ENCODE assay signal across 16 mouse cellular contexts in genomic region chr4:32366176-32366575, GRCm38 (mm10).
DNase-seq lines count a peak whose midpoint lies in the region; ATAC-seq lines count a peak whose summit lies in the region.
"Had no signal": no experiment of that assay in that cellular context is flagged by ENCODE, and none has a peak within 500 bp of the region (broad histone marks: within the 10 kb centered on the region; RNA-seq: fewer than 3 reads in every experiment).

No protein-coding gene starts in this region.

- DNase-seq in forebrain, embryonic 11.5 days (ENCODE audit: low spot score): peak; percentile 14
- no peak for DNase-seq in forebrain, embryonic 10.5 days (ENCODE audit: extremely low spot score, low spot score)
- DNase-seq in midbrain, embryonic 10.5 days (ENCODE audit: low spot score): no peak
- DNase-seq in forebrain, embryonic 14.5 days (ENCODE audit: low spot score): no peak
- no peak for DNase-seq in gastrocnemius, adult 18-20 months (ENCODE audit: low spot score)
- DNase-seq: adrenal gland, postnatal 14 days; cerebellum, postnatal 25 days; heart, postnatal 10 days; kidney, postnatal 14 days; layer of hippocampus, postnatal 36 days; thymus, postnatal 36 days had no signal

- no peak overlapping the region for H3K4me3 ChIP-seq in forebrain, embryonic 11.5 days (ENCODE audit: low read depth, low read length)
- H3K4me3 ChIP-seq in forebrain, embryonic 10.5 days: no peak overlapping the region
- no peak overlapping the region for H3K4me3 ChIP-seq in midbrain, embryonic 10.5 days
- no peak overlapping the region for H3K4me3 ChIP-seq in midbrain, embryonic 16.5 days (ENCODE audit: low read depth, low read length)
- H3K4me3 ChIP-seq in forebrain, embryonic 14.5 days (ENCODE audit: low read depth, low read length): no peak overlapping the region
- H3K4me3 ChIP-seq in neural tube, embryonic 14.5 days (ENCODE audit: low read depth, low read length): no peak overlapping the region
- H3K4me3 ChIP-seq: intestine, embryonic 15.5 days; stomach, embryonic 15.5 days had no signal

- H3K9me3 ChIP-seq in forebrain, embryonic 11.5 days (ENCODE audit: control insufficient read depth, low read length): no peaks in the 10 kb centered on the region
- H3K9me3 ChIP-seq in forebrain, embryonic 10.5 days: no peaks in the 10 kb centered on the region
- H3K9me3 ChIP-seq in midbrain, embryonic 10.5 days (replicated peaks): no peaks in the 10 kb centered on the region
- no peaks in the 10 kb centered on the region for H3K9me3 ChIP-seq in midbrain, embryonic 16.5 days (replicated peaks; ENCODE audit: control insufficient read depth, low read length, poor library complexity, severe bottlenecking)
- H3K9me3 ChIP-seq in forebrain, embryonic 14.5 days (replicated peaks; ENCODE audit: control insufficient read depth, low read length): no peaks in the 10 kb centered on the region
- no peaks in the 10 kb centered on the region for H3K9me3 ChIP-seq in neural tube, embryonic 14.5 days (ENCODE audit: control insufficient read depth, low read length)
- H3K9me3 ChIP-seq: intestine, embryonic 15.5 days; stomach, embryonic 15.5 days had no signal

- no peaks in the 10 kb centered on the region for H3K36me3 ChIP-seq in forebrain, embryonic 11.5 days (ENCODE audit: control insufficient read depth, insufficient read depth, low read length)
- H3K36me3 ChIP-seq in forebrain, embryonic 10.5 days (replicated peaks): no peaks in the 10 kb centered on the region
- no peaks in the 10 kb centered on the region for H3K36me3 ChIP-seq in midbrain, embryonic 10.5 days
- no peaks in the 10 kb centered on the region for H3K36me3 ChIP-seq in midbrain, embryonic 16.5 days (ENCODE audit: control insufficient read depth, insufficient read depth, low read length)
- 0 out of 2 replicates have a peak, but pooled peaks cover 7% of the 10 kb centered on the region for H3K36me3 ChIP-seq in forebrain, embryonic 14.5 days (ENCODE audit: control insufficient read depth, insufficient read depth, low read length)
- H3K36me3 ChIP-seq in neural tube, embryonic 14.5 days (ENCODE audit: control insufficient read depth, insufficient read depth, low read length): no peaks in the 10 kb centered on the region
- H3K36me3 ChIP-seq: intestine, embryonic 15.5 days; stomach, embryonic 15.5 days had no signal

- no peak overlapping the region for H3K9ac ChIP-seq in forebrain, embryonic 11.5 days (ENCODE audit: low read length)
- no peak overlapping the region for H3K9ac ChIP-seq in midbrain, embryonic 16.5 days (ENCODE audit: low read depth, low read length)
- H3K9ac ChIP-seq in forebrain, embryonic 14.5 days (ENCODE audit: low read length): no peak overlapping the region
- H3K9ac ChIP-seq in neural tube, embryonic 14.5 days (replicated peaks; ENCODE audit: low read depth, low read length): no peak overlapping the region
- H3K9ac ChIP-seq: intestine, embryonic 15.5 days; stomach, embryonic 15.5 days had no signal

- no peak for ATAC-seq in forebrain, embryonic 11.5 days (replicated peaks; ENCODE audit: low FRiP score)
- ATAC-seq in midbrain, embryonic 16.5 days: no peak
- no peak for ATAC-seq in forebrain, embryonic 14.5 days
- ATAC-seq in neural tube, embryonic 14.5 days (ENCODE audit: low read depth): no peak
- ATAC-seq in megakaryocyte progenitor cell, adult 5-6 weeks (replicated peaks; ENCODE audit: poor library complexity): no peak
- ATAC-seq: intestine, embryonic 15.5 days had no signal

- WGBS in forebrain, embryonic 11.5 days: 87% methylated on average over 2 of the region's 2 CpGs
- WGBS in forebrain, embryonic 10.5 days: 89% methylated on average over 2 of the region's 2 CpGs
- 87% methylated on average over 2 of the region's 2 CpGs for WGBS in midbrain, embryonic 10.5 days
- WGBS in midbrain, embryonic 16.5 days: 76% methylated on average over 2 of the region's 2 CpGs
- WGBS in forebrain, embryonic 14.5 days: 86% methylated on average over 2 of the region's 2 CpGs
- WGBS in neural tube, embryonic 14.5 days: 73% methylated on average over 2 of the region's 2 CpGs

- H3K4me2 ChIP-seq in forebrain, embryonic 11.5 days (ENCODE audit: low read depth, low read length, severe bottlenecking): no peak overlapping the region
- H3K4me2 ChIP-seq in midbrain, embryonic 16.5 days (ENCODE audit: low read length): no peak overlapping the region
- H3K4me2 ChIP-seq in forebrain, embryonic 14.5 days (ENCODE audit: low read length): no peak overlapping the region
- no peak overlapping the region for H3K4me2 ChIP-seq in neural tube, embryonic 14.5 days (ENCODE audit: low read depth, low read length)
- H3K4me2 ChIP-seq: intestine, embryonic 15.5 days; stomach, embryonic 15.5 days had no signal

- H3K27ac ChIP-seq in forebrain, embryonic 11.5 days (ENCODE audit: low read depth, low read length): no peak overlapping the region
- no peak overlapping the region for H3K27ac ChIP-seq in forebrain, embryonic 10.5 days
- peak overlapping the region; percentile 63; the same call in 1 of the 2 replicates for H3K27ac ChIP-seq in midbrain, embryonic 10.5 days (replicated peaks)
- H3K27ac ChIP-seq in midbrain, embryonic 16.5 days (ENCODE audit: low read length): no peak overlapping the region
- H3K27ac ChIP-seq in forebrain, embryonic 14.5 days (ENCODE audit: low read depth, low read length): peak overlapping the region; percentile 63; the same call in 1 of the 2 replicates
- H3K27ac ChIP-seq in neural tube, embryonic 14.5 days (ENCODE audit: low read depth, low read length): peak overlapping the region; percentile 60
- H3K27ac ChIP-seq: intestine, embryonic 15.5 days; stomach, embryonic 15.5 days had no signal

- H3K27me3 ChIP-seq in forebrain, embryonic 11.5 days (ENCODE audit: control insufficient read depth, insufficient read depth, low read length): no peaks in the 10 kb centered on the region
- no peaks in the 10 kb centered on the region for H3K27me3 ChIP-seq in forebrain, embryonic 10.5 days (ENCODE audit: poor library complexity, severe bottlenecking)
- H3K27me3 ChIP-seq in midbrain, embryonic 10.5 days (ENCODE audit: low read depth, poor library complexity, severe bottlenecking): no peaks in the 10 kb centered on the region
- H3K27me3 ChIP-seq in midbrain, embryonic 16.5 days (ENCODE audit: control insufficient read depth, insufficient read depth, low read depth, low read length): no peaks in the 10 kb centered on the region
- H3K27me3 ChIP-seq in forebrain, embryonic 14.5 days (replicated peaks; ENCODE audit: control insufficient read depth, insufficient read depth, low read length): no peaks in the 10 kb centered on the region
- no peaks in the 10 kb centered on the region for H3K27me3 ChIP-seq in neural tube, embryonic 14.5 days (ENCODE audit: control insufficient read depth, insufficient read depth, low read length)
- H3K27me3 ChIP-seq: intestine, embryonic 15.5 days; stomach, embryonic 15.5 days had no signal

- H3K4me1 ChIP-seq in forebrain, embryonic 11.5 days (replicated peaks; ENCODE audit: control insufficient read depth, insufficient read depth, low read length): peaks cover 4% of the 10 kb centered on the region; the same call in 1 of the 2 replicates
- peaks cover 77% of the 10 kb centered on the region for H3K4me1 ChIP-seq in forebrain, embryonic 10.5 days
- H3K4me1 ChIP-seq in midbrain, embryonic 10.5 days: peaks cover 66% of the 10 kb centered on the region
- peaks cover 29% of the 10 kb centered on the region for H3K4me1 ChIP-seq in midbrain, embryonic 16.5 days (ENCODE audit: control insufficient read depth, insufficient read depth, low read length)
- peaks cover 27% of the 10 kb centered on the region for H3K4me1 ChIP-seq in forebrain, embryonic 14.5 days (ENCODE audit: control insufficient read depth, insufficient read depth, low read length)
- peaks cover 39% of the 10 kb centered on the region for H3K4me1 ChIP-seq in neural tube, embryonic 14.5 days (ENCODE audit: control insufficient read depth, insufficient read depth, low read length)
- H3K4me1 ChIP-seq: intestine, embryonic 15.5 days had no signal

Comparison
In these comparisons a context has a peak if more than half of its experiments do, and no peak if none do; other contexts are left out.
1. H3K27ac ChIP-seq: peak in midbrain, embryonic 10.5 days (single experiment), forebrain, embryonic 14.5 days (single experiment) and neural tube, embryonic 14.5 days (single experiment); none in forebrain, embryonic 11.5 days (single experiment), forebrain, embryonic 10.5 days (single experiment) and midbrain, embryonic 16.5 days (single experiment).